Mouse (Mus musculus) left cerebral cortex, adult 6 months (tissue): ENCODE data around the gene Tulp2. TPM values are rescaled to one million over a fixed set of nuclear protein-coding genes. Genes with fewer than 3 reads are reported as not detected.

Experiments
- long read RNA-seq, 2 experiments: library from polyadenylated mRNA; unstranded; transcript quantifications; one replicate each; pipeline ENCODE4 v2.0.0; 2019 to 2020
- polyA plus RNA-seq: library from polyadenylated mRNA; unstranded; fragments of <200 nt; fragmentation: Nextera tagmentation; gene quantifications from 2 replicates; pipeline ENCODE4 v1.2.3, GENCODE M21; 2021

Tulp2 gene
- 0.08 and 0.17 TPM in 2 replicates for polyA plus RNA-seq
- long read RNA-seq, experiment 1, result 0 reads
- long read RNA-seq, experiment 2, partial matches to known transcripts, result 2 of 5 reads
- long read RNA-seq, experiment 2, other reads (novel, unspliced or antisense), result 3 of 5 reads

DNA sequence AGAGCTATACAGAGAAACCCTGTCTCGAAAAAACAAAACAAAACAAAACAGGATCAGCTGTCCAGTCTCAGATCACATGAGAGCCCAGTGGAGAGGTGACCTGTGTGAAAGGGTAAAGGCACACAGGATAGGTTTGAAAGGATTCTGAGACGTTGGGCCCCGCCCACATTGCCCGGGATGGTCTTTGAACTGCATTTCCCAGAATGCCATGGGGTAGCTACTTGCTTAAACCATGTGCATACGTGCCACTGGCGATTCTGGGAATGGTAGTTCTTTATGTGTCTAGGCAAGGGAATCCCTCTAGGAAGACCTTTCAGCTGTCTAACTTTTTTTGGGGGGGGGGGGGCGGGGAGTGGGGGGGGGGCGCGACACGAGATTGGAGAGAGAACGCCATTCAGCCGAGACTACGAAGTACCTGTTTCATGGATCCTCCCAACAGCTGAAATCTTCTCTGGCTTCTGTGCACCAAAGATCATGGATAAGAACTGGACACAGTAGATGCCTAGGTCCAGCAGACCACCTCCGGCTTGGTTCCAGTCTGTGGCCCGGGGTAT, at the start of gene Tulp2:
Gene Tulp2, plus strand, starts transcription at position 504 of the 554 bp plus-strand sequence.

DNA sequence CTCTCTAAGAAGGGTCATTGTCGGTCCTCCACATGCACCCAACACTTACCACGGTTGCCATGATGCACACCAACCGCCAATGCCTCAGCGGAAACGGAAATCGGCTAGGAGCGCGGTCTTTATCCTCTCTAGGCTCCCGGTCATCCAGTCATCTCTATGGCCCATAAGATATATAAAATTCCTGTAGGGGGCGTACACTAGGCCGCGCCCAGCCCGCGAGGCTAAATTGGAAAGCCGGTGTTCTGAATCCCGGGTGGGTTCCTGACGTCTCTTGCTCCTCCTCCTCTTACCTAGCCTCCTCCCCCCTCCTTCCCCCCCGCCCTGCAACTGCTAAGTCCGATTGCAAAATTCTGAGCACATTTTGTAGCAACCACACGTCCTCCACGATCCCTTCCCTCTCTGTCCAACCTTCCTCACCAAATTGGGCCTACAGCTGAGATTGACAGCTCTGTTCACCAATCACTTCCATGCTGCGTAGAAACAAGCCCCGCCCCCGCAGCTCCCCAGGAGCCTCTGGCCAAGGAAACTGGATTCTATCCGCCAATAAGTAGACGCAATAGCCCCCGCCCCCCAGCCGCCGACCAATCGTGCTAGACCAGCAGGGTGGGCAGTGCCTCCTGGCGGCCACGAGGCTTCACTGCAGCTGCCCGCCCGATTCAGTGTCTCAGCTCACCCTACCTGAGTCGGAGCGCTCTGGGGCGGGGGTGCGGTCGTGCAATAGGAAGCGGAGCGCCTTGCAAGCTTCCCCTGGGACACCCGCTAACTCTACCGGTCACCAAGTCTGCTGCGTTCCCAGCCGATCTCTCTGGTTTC, 47.3 kb upstream of the Tulp2 start, which contains the start of gene Gys1:
Gene Gys1, plus strand, starts transcription at position 642 of the 813 bp plus-strand sequence.

GRCm38 (mm10) chr7:45437521-45438276, 44.0 kb upstream of the Tulp2 start, which contains the start of gene Ruvbl2:
Gene Ruvbl2 (minus strand): TSS chr7:45438096.

DNA sequence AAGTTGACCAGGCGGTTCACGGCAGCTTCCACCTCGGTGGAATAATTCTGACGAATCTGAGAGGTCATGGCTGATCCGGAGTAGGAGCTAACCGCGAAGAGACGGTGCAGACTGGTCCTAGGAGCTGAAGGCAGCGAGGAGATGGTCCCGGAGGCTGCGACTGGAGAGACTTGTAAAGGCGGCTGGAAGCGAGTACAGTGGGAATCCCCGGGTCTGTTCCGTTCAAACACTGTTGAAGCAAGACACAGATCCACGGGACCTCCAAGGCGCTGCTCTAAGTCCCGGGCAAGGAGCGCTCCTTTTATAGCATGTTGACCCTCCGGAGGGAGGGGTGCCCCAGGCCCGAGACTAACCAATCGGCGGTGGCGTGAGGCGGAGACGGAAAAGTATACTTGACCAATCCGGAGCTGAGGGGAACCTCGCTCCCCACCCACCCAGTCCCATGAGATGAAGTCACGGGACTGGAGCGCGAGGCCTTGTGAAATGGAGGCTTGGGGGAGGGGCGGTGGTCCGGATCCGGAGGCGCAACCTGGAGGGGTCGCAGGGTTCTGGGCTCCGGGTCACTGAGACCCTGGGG, 22.0 kb upstream of the Tulp2 start, which contains the start of gene Ftl1:
Gene Ftl1, minus strand, starts transcription at position 321 of the 577 bp plus-strand sequence.

GRCm38 (mm10) chr7:45466283-45467089, 15.2 kb upstream of the Tulp2 start, which contains the start of gene Bax:
Gene Bax (minus strand): TSS chr7:45466898.

DNA sequence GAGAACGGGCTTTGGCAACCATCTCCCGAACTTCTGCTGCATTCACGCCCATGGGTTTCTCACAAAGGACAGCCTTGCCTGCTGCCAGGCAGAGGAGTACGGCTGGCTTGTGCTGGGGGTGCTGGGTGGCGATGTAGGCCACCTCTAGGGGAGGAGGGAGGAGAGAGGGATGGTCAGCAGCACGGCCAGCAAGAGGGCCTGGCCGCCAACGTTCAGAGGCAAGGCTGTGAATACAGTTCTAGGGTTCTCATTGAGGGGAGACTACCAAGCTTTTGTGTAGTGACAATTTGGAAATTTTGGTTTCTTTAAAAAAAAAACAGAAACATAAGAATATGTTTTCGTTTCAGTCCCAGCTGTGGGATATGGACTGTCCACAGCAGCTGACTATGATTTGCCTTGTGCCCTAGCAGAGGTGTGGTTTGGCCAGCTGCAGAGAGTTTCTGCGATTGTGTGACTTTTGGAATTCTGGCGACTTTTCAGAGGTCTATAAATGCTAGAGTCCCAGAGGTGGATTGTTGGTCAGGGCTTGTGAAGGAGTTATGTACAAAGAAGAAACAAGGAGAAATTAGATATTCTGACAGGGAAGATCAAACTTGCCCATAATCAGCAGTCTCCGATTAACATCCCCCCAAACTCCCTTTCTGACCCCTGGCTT, 5.2 kb downstream of the Tulp2 start, which contains the start of gene Gm45808:
Gene Gm45808, minus strand, starts transcription at position 51 of the 655 bp plus-strand sequence.

DNA sequence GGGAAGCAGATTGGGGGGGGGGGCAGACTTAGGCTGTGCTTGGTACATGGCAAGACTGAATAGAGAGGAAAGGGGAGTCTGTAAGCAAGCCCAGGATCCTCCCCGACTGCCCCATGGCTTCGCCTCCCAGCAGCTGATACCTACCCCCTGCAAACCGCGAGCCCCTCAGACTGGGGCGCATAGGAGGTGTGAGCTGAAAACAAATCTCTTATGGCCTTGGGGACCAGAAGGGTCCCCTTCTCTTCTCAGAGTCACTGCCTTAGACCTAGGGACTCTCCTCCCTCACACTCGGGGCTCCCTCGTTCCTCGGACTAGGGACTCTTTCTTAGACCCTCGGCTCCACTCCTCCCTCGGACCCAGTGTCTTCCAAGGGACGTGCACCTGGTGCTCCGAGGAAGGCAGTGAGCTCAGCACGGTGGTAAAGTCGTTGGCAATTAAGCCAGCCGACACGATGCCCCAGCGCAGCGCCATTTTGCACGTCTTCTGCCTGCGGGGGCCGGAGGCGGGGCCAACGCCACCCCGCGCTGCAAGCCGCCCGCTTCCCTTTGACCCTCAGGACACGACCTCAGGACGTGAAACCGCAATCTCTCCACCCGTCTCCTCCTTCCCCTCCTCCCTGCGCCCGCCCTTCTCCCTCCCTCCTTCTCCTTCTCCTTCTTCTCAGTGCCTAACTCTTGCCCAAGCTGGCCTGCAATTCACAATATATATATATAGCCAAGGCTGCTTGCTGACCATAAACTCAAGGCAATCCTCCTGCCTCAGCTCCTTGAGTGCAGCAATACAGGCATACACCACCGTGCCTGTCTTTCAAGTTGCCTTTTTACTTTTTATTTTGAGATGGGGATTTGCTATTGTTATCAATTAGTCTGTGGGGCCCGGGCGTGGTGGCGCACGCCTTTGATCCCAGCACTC, 6.9 kb downstream of the Tulp2 start, which contains the start of gene Dhdh:
Gene Dhdh, minus strand, starts transcription at position 513 of the 912 bp plus-strand sequence.

DNA sequence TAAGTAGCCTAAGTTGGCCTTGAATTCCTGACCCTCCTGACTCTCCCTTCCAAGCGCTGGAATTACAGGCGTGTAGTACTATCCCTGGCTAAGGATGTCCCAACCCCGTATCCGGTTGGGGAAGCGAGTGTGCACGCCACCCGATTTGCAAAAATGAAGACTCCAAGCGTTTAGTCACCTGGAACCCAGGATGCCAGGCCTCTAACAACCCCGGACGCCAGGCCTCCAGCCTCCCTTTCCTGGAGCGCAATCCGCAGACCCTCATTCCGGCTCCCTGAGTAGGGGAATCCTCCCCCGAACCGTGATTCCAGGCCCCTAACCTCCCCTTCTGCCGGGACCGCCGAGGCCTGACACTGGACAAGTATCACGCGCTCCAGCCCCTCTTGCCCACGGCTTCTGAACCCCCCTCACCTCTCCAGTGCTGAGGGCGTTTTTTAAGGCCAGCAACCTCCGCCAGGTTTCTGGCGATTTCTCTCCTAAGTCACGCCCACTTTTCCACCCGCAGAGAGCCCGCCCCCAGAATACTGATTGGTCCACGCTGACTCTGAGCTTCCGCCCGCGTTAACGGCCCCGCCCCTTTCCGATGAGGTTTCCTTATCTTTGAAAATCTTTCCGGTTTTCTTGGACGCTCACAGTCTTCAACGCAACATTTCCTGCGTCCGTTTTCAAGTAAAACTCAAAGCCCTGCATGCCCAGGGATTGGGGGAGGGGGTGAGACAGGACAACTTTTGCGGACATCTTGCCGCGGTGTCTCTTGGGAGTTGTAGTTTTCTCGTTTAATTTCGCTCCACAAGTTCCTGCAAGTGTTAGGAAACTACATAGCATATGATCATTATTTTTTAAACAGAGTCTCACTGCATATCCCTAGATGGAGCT, 28.5 kb downstream of the Tulp2 start, which contains the start of gene Nucb1:
Gene Nucb1, minus strand, starts transcription at position 495 of the 876 bp plus-strand sequence.

GRCm38 (mm10) chr7:45525809-45526473, 44.3 kb downstream of the Tulp2 start, which contains the start of the genes Ppp1r15a and Plekha4:
Gene Ppp1r15a (minus strand): TSS chr7:45526268.
Gene Plekha4 (plus strand): TSS chr7:45526330.

GRCm38 (mm10) chr7:45554744-45555143, 73.1 kb downstream of the Tulp2 start, which contains the start of gene Hsd17b14:
Gene Hsd17b14 (plus strand): TSS chr7:45554893.

DNA sequence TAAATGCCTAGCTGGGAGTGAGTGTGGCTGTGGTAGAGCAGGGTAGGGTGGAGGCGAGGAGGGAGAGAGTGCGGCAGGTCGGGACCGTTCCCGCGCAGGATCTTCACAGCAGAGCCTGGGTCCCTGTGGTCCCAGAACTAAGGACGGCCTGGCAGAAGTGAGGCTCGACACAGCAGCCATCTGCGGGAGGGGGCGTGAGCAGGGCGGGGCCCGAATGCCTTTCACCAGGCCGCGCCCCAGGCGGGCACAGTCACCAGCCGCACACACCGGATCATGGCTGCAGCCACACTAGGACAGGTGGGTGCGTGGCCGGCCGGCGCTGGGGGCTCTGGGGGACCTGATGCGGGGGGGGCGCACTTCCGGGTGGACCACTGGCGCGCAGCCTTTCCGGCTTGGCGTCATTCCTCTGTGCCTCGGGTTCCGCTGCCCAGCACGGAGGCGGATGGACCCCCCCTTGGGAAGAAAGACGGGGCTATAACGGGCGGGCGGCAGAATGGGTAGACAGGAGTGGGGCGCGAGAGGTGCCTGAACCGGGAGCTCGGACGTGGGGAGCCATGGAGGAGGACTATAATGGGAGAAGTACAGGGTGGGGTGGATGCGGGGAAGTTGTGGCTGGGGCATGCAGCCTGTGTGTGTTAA, 88.5 kb downstream of the Tulp2 start, which contains the start of gene Bcat2:
Gene Bcat2, plus strand, starts transcription at position 51 of the 639 bp plus-strand sequence.

Other genes starting within 250 kb of the Tulp2 start
- gene Cd37, start 242.8 kb upstream of the Tulp2 start, polyA plus RNA-seq, result 9.9 and 10.6 TPM in 2 replicates
- gene Slc6a16, start 240.8 kb upstream of the Tulp2 start, polyA plus RNA-seq, result 1.1 and 1.6 TPM in 2 replicates
- gene Slc6a21, start 204.4 kb upstream of the Tulp2 start, polyA plus RNA-seq, result not detected in 2 replicates
- gene Trpm4, start 148.1 kb upstream of the Tulp2 start, polyA plus RNA-seq, result 9.2 and 15.2 TPM in 2 replicates
- 0.05 and 0.11 TPM in 2 replicates for gene Hrc, start 146.6 kb upstream of the Tulp2 start, polyA plus RNA-seq
- gene Ppfia3, start 114.9 kb upstream of the Tulp2 start, polyA plus RNA-seq, result 11.0 and 32.9 TPM in 2 replicates
- gene Lin7b, start 111.3 kb upstream of the Tulp2 start, polyA plus RNA-seq, result 270 and 272 TPM in 2 replicates
- gene Snrnp70, start 86.1 kb upstream of the Tulp2 start, polyA plus RNA-seq, result 34.4 and 37.7 TPM in 2 replicates
- not detected in 2 replicates for gene Kcna7, start 76.2 kb upstream of the Tulp2 start, polyA plus RNA-seq
- gene Ntf5, start 68.2 kb upstream of the Tulp2 start, polyA plus RNA-seq, result 0.10 TPM in 1 of 2 replicates, not detected in the other
- 0.19 TPM in 1 of 2 replicates, not detected in the other for gene Lhb, start 61.1 kb upstream of the Tulp2 start, polyA plus RNA-seq
- gene Gys1, start 47.0 kb upstream of the Tulp2 start, polyA plus RNA-seq, result 8.9 and 9.1 TPM in 2 replicates
- gene Ruvbl2, start 43.8 kb upstream of the Tulp2 start, polyA plus RNA-seq, result 34.4 and 45.9 TPM in 2 replicates
- 1,322 and 1,591 TPM in 2 replicates for gene Ftl1, start 22.0 kb upstream of the Tulp2 start, polyA plus RNA-seq
- 94.9 and 121 TPM in 2 replicates for gene Bax, start 15.0 kb upstream of the Tulp2 start, polyA plus RNA-seq
- not detected in 2 replicates for gene Gm45808, start 4.9 kb downstream of the Tulp2 start, polyA plus RNA-seq
- gene Dhdh, start 6.9 kb downstream of the Tulp2 start, polyA plus RNA-seq, result 3.8 TPM in 2 replicates
- gene Nucb1, start 28.5 kb downstream of the Tulp2 start, polyA plus RNA-seq, result 48.4 and 64.7 TPM in 2 replicates
- gene Ppp1r15a, start 44.4 kb downstream of the Tulp2 start, polyA plus RNA-seq, result 18.3 and 18.8 TPM in 2 replicates
- 3.8 and 7.2 TPM in 2 replicates for gene Plekha4, start 44.5 kb downstream of the Tulp2 start, polyA plus RNA-seq
- gene Hsd17b14, start 73.0 kb downstream of the Tulp2 start, polyA plus RNA-seq, result 0.36 and 0.38 TPM in 2 replicates
- 6.9 and 8.4 TPM in 2 replicates for gene Bcat2, start 88.3 kb downstream of the Tulp2 start, polyA plus RNA-seq
- 0.22 and 0.24 TPM in 2 replicates for gene Fgf21, start 133.6 kb downstream of the Tulp2 start, polyA plus RNA-seq
- gene Fut1, start 135.4 kb downstream of the Tulp2 start, polyA plus RNA-seq, result 0.06 and 0.07 TPM in 2 replicates
- not detected in 2 replicates for gene Izumo1, start 139.9 kb downstream of the Tulp2 start, polyA plus RNA-seq
- 1.8 and 2.5 TPM in 2 replicates for gene Rasip1, start 145.6 kb downstream of the Tulp2 start, polyA plus RNA-seq
- gene Mamstr, start 158.1 kb downstream of the Tulp2 start, polyA plus RNA-seq, result 0.89 and 2.4 TPM in 2 replicates
- 0.06 and 0.09 TPM in 2 replicates for gene Fut2, start 184.5 kb downstream of the Tulp2 start, polyA plus RNA-seq
- 6.5 and 9.8 TPM in 2 replicates for gene Ntn5, start 202.1 kb downstream of the Tulp2 start, polyA plus RNA-seq
- gene Sec1, start 212.5 kb downstream of the Tulp2 start, polyA plus RNA-seq, result 0.26 and 0.38 TPM in 2 replicates
- gene Car11, start 218.0 kb downstream of the Tulp2 start, polyA plus RNA-seq, result 74.9 and 93.1 TPM in 2 replicates
- 30.2 and 130 TPM in 2 replicates for gene Dbp, start 223.2 kb downstream of the Tulp2 start, polyA plus RNA-seq
- 335 and 337 TPM in 2 replicates for gene Rpl18, start 233.6 kb downstream of the Tulp2 start, polyA plus RNA-seq
- gene Sphk2, start 236.1 kb downstream of the Tulp2 start, polyA plus RNA-seq, result 4.9 and 10.6 TPM in 2 replicates
- 0.08 and 0.22 TPM in 2 replicates for gene Fam83e, start 239.3 kb downstream of the Tulp2 start, polyA plus RNA-seq
- gene Spaca4, start 243.9 kb downstream of the Tulp2 start, polyA plus RNA-seq, result not detected in 2 replicates